Mouse (Mus musculus) central nervous system, embryonic 18 days (tissue): ENCODE results near the gene Socs3. TPM values are rescaled to one million over a fixed set of nuclear protein-coding genes. Genes with fewer than 3 reads are reported as not detected.

Source experiments
- polyA plus RNA-seq: library from polyadenylated mRNA; depleted of rRNA; stranded (reverse); fragments of >200 nt; gene quantifications from 2 replicates; pipeline ENCODE4 v1.2.3, GENCODE M21; 2012; rRNA removed

Gene Socs3
- polyA plus RNA-seq: 8.7 and 13.5 TPM in 2 replicates

DNA sequence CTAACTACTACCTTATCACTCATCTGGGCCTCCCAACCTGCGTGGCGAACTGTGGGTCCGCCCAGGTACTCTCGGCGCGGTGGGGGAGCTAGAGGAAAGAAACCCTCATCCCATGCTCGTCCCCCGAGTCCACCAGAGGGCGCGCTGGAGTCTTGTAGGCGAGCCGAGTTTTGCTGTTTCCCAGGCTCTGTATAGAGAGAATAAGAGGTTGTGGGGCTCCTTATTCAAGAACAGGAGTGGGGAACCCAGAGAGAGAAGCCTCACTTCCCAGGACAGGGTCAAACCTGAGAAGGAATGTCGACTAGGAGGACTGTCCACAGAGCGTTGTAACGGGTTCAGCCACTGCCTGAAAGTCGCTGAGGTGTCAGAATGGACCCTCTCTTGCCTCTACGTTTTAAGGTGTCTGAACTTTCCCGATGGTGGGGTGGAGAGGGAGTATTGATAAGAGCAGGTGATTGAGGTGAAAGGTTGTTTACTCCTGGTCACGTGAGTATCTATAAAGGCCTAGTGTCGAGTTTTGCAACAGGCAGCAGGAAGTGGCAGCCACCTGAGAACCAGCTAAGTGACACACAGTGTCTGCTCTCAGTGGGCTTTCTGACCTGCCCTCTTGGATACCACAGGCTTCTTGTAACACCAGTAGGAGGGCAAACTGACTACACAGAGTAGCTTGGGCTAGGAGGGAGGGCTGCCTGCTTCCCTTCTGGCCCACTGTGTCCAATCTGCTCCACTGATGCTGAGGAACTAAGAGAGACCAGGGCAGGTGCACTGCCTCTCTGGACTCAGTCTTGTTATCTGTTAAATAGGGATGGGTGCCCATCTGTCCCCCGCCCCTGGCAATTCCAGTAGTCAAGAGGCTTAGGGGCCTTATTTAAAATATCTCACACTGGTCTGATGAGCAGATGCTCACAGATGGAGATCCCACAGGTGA lies at the start of gene Socs3:
Socs3 (minus strand) TSS at position 103 of the 928 bp plus-strand sequence.

GRCm38 (mm10) chr11:117986126-117987031 lies 16.5 kb upstream of the Socs3 start, which contains the start of gene Pgs1:
Gene Pgs1, plus strand, starts transcription at chr11:117986292.

Other genes starting within 250 kb of the Socs3 start
- gene Tmc8, start 188.0 kb downstream of the Socs3 start, polyA plus RNA-seq: 0.91 and 1.8 TPM in 2 replicates
- 3.4 and 4.6 TPM in 2 replicates for gene Tmc6, start 187.8 kb downstream of the Socs3 start, polyA plus RNA-seq
- gene 6030468B19Rik, start 172.4 kb downstream of the Socs3 start, polyA plus RNA-seq: 0.08 and 0.12 TPM in 2 replicates
- gene Gm20708, start 160.4 kb downstream of the Socs3 start, polyA plus RNA-seq: 0.96 and 1.4 TPM in 2 replicates
- gene Syngr2, start 160.4 kb downstream of the Socs3 start, polyA plus RNA-seq: 8.4 and 8.8 TPM in 2 replicates
- 6.3 and 7.2 TPM in 2 replicates for gene Afmid, start 144.1 kb downstream of the Socs3 start, polyA plus RNA-seq
- gene Tk1, start 144.0 kb downstream of the Socs3 start, polyA plus RNA-seq: 16.3 and 19.4 TPM in 2 replicates
- 15.8 and 19.3 TPM in 2 replicates for gene Birc5, start 120.8 kb downstream of the Socs3 start, polyA plus RNA-seq
- gene Tmem235, start 109.3 kb downstream of the Socs3 start, polyA plus RNA-seq: 0.04 TPM in 2 replicates
- gene Tha1, start 96.6 kb downstream of the Socs3 start, polyA plus RNA-seq: 7.0 and 7.2 TPM in 2 replicates
- 54.1 and 56.6 TPM in 2 replicates for gene Pgs1, start 16.2 kb upstream of the Socs3 start, polyA plus RNA-seq
- 0.09 and 0.16 TPM in 2 replicates for gene Dnah17, start 160.6 kb upstream of the Socs3 start, polyA plus RNA-seq